Mouse (Mus musculus) bone marrow macrophage, adult 2 months (primary cell): ENCODE measurements around the gene Ddn. TPM values are rescaled to one million over a fixed set of nuclear protein-coding genes. Genes with fewer than 3 reads are reported as not detected.

Experiments
- H3K27ac ChIP-seq: 2 replicates; pipeline ENCODE4 v1.5.1; 2012; ENCODE audit warnings: low read depth, low read length; ENCODE audit not compliant: insufficient read depth
- H3K4me1 ChIP-seq: 2 replicates; pipeline ENCODE4 v1.6.1; 2012; ENCODE audit warnings: low read length; ENCODE audit not compliant: control insufficient read depth, insufficient read depth
- H3K4me3 ChIP-seq: 2 replicates; pipeline ENCODE4 v1.5.1; 2012; ENCODE audit warnings: mild to moderate bottlenecking, low read length, moderate library complexity; ENCODE audit not compliant: insufficient read depth
- CTCF ChIP-seq: IDR thresholded peaks from 2 replicates; pipeline ENCODE4 v1.5.1; 2012; ENCODE audit warnings: low read depth, mild to moderate bottlenecking, low read length, moderate library complexity
- POLR2A ChIP-seq: IDR thresholded peaks from 2 replicates; pipeline ENCODE4 v1.6.1; 2012; ENCODE audit warnings: mild to moderate bottlenecking, low read depth, low read length, borderline replicate concordance
- polyA plus RNA-seq: library from polyadenylated mRNA; stranded (reverse); fragments of >200 nt; gene quantifications from 2 replicates; pipeline ENCODE4 v1.2.4, GENCODE M21; 2012; ENCODE audit not compliant: missing spikeins, insufficient read depth, insufficient read length

Gene Ddn
- polyA plus RNA-seq, 1 experiment = not detected

DNA sequence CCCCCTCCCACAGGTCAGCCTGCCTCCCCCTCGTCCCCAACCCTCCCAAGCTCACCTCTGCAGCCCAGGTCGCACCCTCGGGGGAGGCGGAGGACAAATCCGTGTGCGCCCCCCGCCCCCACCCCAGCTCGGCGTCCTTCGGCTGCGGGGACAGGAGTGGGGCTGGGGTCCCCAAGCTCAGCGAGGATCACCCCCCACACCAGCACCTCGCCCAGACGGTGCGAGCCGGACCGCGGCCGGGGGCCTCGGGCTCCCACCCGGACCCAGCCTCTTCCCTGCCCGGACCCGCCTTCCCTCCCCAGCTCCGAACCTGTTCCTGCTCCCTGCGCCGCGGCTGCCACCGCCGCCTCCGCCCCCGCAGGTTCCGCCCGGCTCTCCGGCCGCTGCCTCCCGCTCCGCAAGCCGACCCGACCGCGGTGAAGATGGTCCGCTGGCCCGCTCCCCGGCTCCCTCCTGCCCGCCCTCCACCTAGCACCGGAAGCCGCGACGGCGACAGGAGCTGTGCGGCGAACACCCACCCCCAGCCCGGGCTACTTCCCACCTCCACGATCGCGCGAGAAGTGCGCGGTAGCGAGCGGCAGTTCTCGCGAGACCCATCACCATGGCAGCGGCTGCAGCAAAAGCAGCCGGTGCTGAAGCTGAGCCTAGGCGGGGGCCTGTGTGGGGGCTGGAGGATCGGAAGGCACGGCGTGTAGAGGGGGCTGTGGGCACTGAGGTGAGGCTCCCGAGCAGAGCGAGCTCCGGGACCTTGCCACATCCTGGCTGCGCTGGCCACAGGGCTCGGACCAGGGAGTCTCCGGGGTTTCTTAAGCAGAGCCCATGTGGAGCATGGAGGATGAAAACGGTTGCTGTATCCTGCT lies 46.4 kb downstream of the Ddn start, which contains the start of gene Arf3:
TSS of gene Arf3 (minus strand) at position 545 of the 860 bp plus-strand sequence.
- TF ChIP-seq CTCF (no peak), POLR2A (peak; percentile 37; the same call in 1 of the 2 replicates)
- H3K4me3 ChIP-seq = peak within 1 kb of the TSS; percentile 85
- H3K27ac ChIP-seq = peak within 1 kb of the TSS; percentile 78
- peaks cover 18% of the 10 kb centered on the region for H3K4me1 ChIP-seq

- Histone ChIP-seq H3K27ac (peak overlapping the region; percentile 78), H3K4me1 (peaks cover 18% of the 10 kb centered on the region), H3K4me3 (peak overlapping the region; percentile 85)
- no peak for TF ChIP-seq POLR2A
- TF ChIP-seq CTCF = no peak
Measured at GRCm38 (mm10) chr15:98762201-98762621, 47.1 kb downstream of the Ddn start.

DNA sequence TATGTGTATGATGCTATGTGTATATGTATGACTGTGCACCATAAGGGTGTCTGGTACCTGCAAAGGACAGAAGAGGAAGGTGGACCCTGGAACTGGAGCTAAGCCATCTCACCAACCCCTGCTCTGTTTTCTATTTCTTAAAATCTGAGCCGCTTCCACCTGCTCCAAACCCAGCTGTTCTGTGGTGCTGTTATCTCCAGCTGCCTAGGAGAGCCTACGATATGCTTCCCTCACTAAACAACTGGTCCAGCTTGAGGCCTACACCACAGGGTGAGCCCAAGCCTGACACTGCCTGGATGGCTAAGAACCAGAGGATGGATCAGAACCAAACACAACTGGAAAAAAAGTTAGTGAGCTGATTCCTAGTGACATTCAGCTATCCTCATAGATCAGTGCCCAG lies 55.2 kb downstream of the Ddn start:
- Histone ChIP-seq H3K4me1 (no peaks in the 10 kb centered on the region), H3K27ac (no peak overlapping the region), H3K4me3 (no peak overlapping the region)
- TF ChIP-seq POLR2A (no peak), CTCF (no peak)

Other genes with a start within 250 kb of the Ddn start
- 42.6 and 44.0 TPM in 2 replicates for gene Ccnt1, start 238.6 kb downstream of the Ddn start, polyA plus RNA-seq
- not detected in 2 replicates for gene 4930415O20Rik, start 238.5 kb downstream of the Ddn start, polyA plus RNA-seq
- 0.35 and 0.72 TPM in 2 replicates for gene Adcy6, start 199.4 kb downstream of the Ddn start, polyA plus RNA-seq
- 0.88 and 1.3 TPM in 2 replicates for gene Cacnb3, start 178.7 kb downstream of the Ddn start, polyA plus RNA-seq
- gene Ddx23, start 146.6 kb downstream of the Ddn start, polyA plus RNA-seq = 83.1 and 84.9 TPM in 2 replicates
- 1.1 TPM in 2 replicates for gene Rnd1, start 132.0 kb downstream of the Ddn start, polyA plus RNA-seq
- not detected in 2 replicates for gene Ccdc65, start 101.3 kb downstream of the Ddn start, polyA plus RNA-seq
- gene Fkbp11, start 81.3 kb downstream of the Ddn start, polyA plus RNA-seq = 0.93 TPM in 1 of 2 replicates, not detected in the other
- 93.8 and 103 TPM in 2 replicates for gene Arf3, start 46.3 kb downstream of the Ddn start, polyA plus RNA-seq
- gene Wnt10b, start 31.3 kb downstream of the Ddn start, polyA plus RNA-seq = not detected in 2 replicates
- not detected in 2 replicates for gene Wnt1, start 19.6 kb downstream of the Ddn start, polyA plus RNA-seq
- 82.3 and 86.6 TPM in 2 replicates for gene Prkag1, start 22.0 kb upstream of the Ddn start, polyA plus RNA-seq
- gene Kmt2d, start 61.7 kb upstream of the Ddn start, polyA plus RNA-seq = 69.1 and 75.3 TPM in 2 replicates
- 9.8 and 11.8 TPM in 2 replicates for gene Rhebl1, start 85.0 kb upstream of the Ddn start, polyA plus RNA-seq
- not detected in 2 replicates for gene Dhh, start 89.0 kb upstream of the Ddn start, polyA plus RNA-seq
- 22.0 and 25.7 TPM in 2 replicates for gene Lmbr1l, start 108.7 kb upstream of the Ddn start, polyA plus RNA-seq
- 872 and 1,013 TPM in 2 replicates for gene Tuba1b, start 125.1 kb upstream of the Ddn start, polyA plus RNA-seq
- not detected in 2 replicates for gene Gm49450, start 144.1 kb upstream of the Ddn start, polyA plus RNA-seq
- 36.4 and 43.3 TPM in 2 replicates for gene Tuba1a, start 144.2 kb upstream of the Ddn start, polyA plus RNA-seq
- 134 and 173 TPM in 2 replicates for gene Tuba1c, start 220.4 kb upstream of the Ddn start, polyA plus RNA-seq
- gene Prph, start 245.7 kb upstream of the Ddn start, polyA plus RNA-seq = not detected in 2 replicates